Mouse (Mus musculus): Measurements from ENCODE around the gene Serpine1. TPM values are rescaled to one million over a fixed set of nuclear protein-coding genes. Genes with fewer than 3 reads are reported as not detected.
"Not testable (repeated sequence)": the region's sequence is repeated elsewhere in the genome, so short reads cannot be mapped to it uniquely, and the experiment has no call there.

The Serpine1 gene
- polyA plus RNA-seq (2012; rRNA removed): 0.99 and 1.2 TPM in 2 replicates

GRCm38 (mm10) chr5:137072079-137072960, at the start of gene Serpine1:
Gene Serpine1, minus strand, starts transcription at chr5:137072268.
- peak within 1 kb of the TSS; percentile 54; the same call in 1 of the 2 replicates for H3K27ac ChIP-seq (ENCODE audit: insufficient read depth, low read depth, low read length)

GRCm38 (mm10) chr5:137121280-137121679, 49.2 kb upstream of the Serpine1 start:
- peaks cover 5% of the 10 kb centered on the region; the same call in 1 of the 2 replicates for H3K4me1 ChIP-seq (ENCODE audit: control insufficient read depth, insufficient read depth, insufficient read length, low read length)
- no peaks in the 10 kb centered on the region for H3K36me3 ChIP-seq (ENCODE audit: control insufficient read depth, insufficient read depth, low read length)
- TF ChIP-seq POLR2A (IDR thresholded peaks at IDR 0.05; ENCODE audit: low read depth, low read length) (no peak), CTCF (IDR thresholded peaks at IDR 0.05; ENCODE audit: extremely low read depth, insufficient read length, insufficient replicate concordance, low read depth, low read length) (no peak)
- WGBS: 78% methylated on average over 4 of the region's 4 CpGs
- H3K27ac ChIP-seq (ENCODE audit: insufficient read depth, low read depth, low read length): no peak overlapping the region
- H3K27me3 ChIP-seq (ENCODE audit: control insufficient read depth, insufficient read depth, low read length): no peaks in the 10 kb centered on the region
- no peak overlapping the region for H3K4me3 ChIP-seq (ENCODE audit: low read depth, low read length)

More at GRCm38 (mm10) chr5:137072079-137072960, at the start of gene Serpine1:
- Histone ChIP-seq H3K27me3 (ENCODE audit: control insufficient read depth, insufficient read depth, low read length) (no peaks in the 10 kb centered on the region), H3K36me3 (ENCODE audit: control insufficient read depth, insufficient read depth, low read length) (no peaks in the 10 kb centered on the region), H3K4me1 (ENCODE audit: control insufficient read depth, insufficient read depth, insufficient read length, low read length) (peaks cover 20% of the 10 kb centered on the region), H3K4me3 (ENCODE audit: low read depth, low read length) (peak within 1 kb of the TSS; percentile 28)
- TF ChIP-seq CTCF (IDR thresholded peaks at IDR 0.05; ENCODE audit: extremely low read depth, insufficient read length, insufficient replicate concordance, low read depth, low read length) (no peak), POLR2A (IDR thresholded peaks at IDR 0.05; ENCODE audit: low read depth, low read length) (peak; percentile 63; the same call in 1 of the 2 replicates)
- 5% methylated on average over 23 of the region's 23 CpGs for WGBS

DNA sequence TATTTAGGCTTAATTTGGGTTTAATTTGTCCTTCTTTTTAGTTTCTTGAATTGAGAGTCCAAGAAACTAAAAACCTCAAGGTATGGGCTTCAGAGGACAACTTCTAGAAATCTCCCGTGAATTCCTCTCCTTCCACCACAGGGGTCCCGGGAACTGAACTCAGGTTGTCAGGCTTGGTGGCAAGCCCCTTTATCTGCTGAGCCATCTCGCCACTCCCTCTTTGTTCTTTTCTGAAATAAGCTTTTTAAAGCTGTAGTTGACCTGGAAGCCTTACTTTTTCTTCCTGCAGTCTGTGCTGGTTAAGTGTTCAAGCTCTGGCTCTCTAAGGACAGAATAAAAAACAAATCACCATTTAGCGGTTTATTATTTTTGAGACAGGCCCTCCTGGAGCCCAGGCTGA, 46.8 kb upstream of the Serpine1 start:
- no peaks in the 10 kb centered on the region for H3K27me3 ChIP-seq (ENCODE audit: control insufficient read depth, insufficient read depth, low read length)
- no peak overlapping the region for H3K27ac ChIP-seq (ENCODE audit: insufficient read depth, low read depth, low read length)
- H3K36me3 ChIP-seq (ENCODE audit: control insufficient read depth, insufficient read depth, low read length): peaks cover 9% of the 10 kb centered on the region
- H3K4me1 ChIP-seq (ENCODE audit: control insufficient read depth, insufficient read depth, insufficient read length, low read length): peaks cover 14% of the 10 kb centered on the region
- no peak overlapping the region for H3K4me3 ChIP-seq (ENCODE audit: low read depth, low read length)
- 87% methylated on average over 4 of the region's 4 CpGs for WGBS
- no peak for TF ChIP-seq POLR2A (IDR thresholded peaks at IDR 0.05; ENCODE audit: low read depth, low read length)
- no peak for TF ChIP-seq CTCF (IDR thresholded peaks at IDR 0.05; ENCODE audit: extremely low read depth, insufficient read length, insufficient replicate concordance, low read depth, low read length)

GRCm38 (mm10) chr5:137117994-137118393, 45.9 kb upstream of the Serpine1 start:
- Histone ChIP-seq H3K4me1 (ENCODE audit: control insufficient read depth, insufficient read depth, insufficient read length, low read length) (peaks cover 15% of the 10 kb centered on the region), H3K36me3 (ENCODE audit: control insufficient read depth, insufficient read depth, low read length) (peaks cover 17% of the 10 kb centered on the region)
- H3K27me3 ChIP-seq (ENCODE audit: control insufficient read depth, insufficient read depth, low read length); H3K27ac ChIP-seq (ENCODE audit: insufficient read depth, low read depth, low read length); H3K4me3 ChIP-seq (ENCODE audit: low read depth, low read length): not testable (repeated sequence)
- WGBS: 84% methylated on average over 3 of the region's 3 CpGs

DNA sequence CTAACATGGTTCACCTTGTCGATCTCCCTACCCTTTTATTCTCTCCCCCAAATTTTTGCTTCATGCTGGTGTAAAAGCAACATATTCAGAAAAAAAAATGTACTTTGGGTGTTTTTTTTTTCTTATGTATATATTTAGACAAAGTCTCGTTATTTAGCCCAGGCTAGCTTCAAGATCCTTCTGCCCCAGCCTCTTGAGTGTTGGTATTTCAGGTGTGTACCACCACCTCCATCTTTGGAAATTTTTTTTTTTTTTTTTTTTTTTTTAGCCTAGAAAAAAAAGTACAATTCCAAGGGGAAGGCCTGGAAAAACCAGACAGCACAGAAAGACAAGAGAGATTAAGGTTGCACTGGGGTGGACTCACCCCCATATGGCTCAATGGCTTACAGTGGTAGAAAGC, 44.9 kb upstream of the Serpine1 start:
- H3K27ac ChIP-seq (ENCODE audit: insufficient read depth, low read depth, low read length): 0 out of 2 replicates have a peak overlapping the region, but pooled peaks have one; percentile 74
- 88% methylated on average over 2 of the region's 2 CpGs for WGBS
- H3K4me3 ChIP-seq (ENCODE audit: low read depth, low read length): no peak overlapping the region
- peaks cover 25% of the 10 kb centered on the region for H3K36me3 ChIP-seq (ENCODE audit: control insufficient read depth, insufficient read depth, low read length)
- no peaks in the 10 kb centered on the region for H3K27me3 ChIP-seq (ENCODE audit: control insufficient read depth, insufficient read depth, low read length)
- TF ChIP-seq CTCF (IDR thresholded peaks at IDR 0.05; ENCODE audit: extremely low read depth, insufficient read length, insufficient replicate concordance, low read depth, low read length) (no peak), POLR2A (IDR thresholded peaks at IDR 0.05; ENCODE audit: low read depth, low read length) (no peak)
- H3K4me1 ChIP-seq (ENCODE audit: control insufficient read depth, insufficient read depth, insufficient read length, low read length): peaks cover 18% of the 10 kb centered on the region

GRCm38 (mm10) chr5:137115866-137116847, 44.1 kb upstream of the Serpine1 start, which contains the start of gene Trim56:
Gene Trim56, minus strand, starts transcription at chr5:137116209.
- H3K27ac ChIP-seq (ENCODE audit: insufficient read depth, low read depth, low read length): peak within 1 kb of the TSS; percentile 74
- no peaks in the 10 kb centered on the region for H3K27me3 ChIP-seq (ENCODE audit: control insufficient read depth, insufficient read depth, low read length)
- H3K4me1 ChIP-seq (ENCODE audit: control insufficient read depth, insufficient read depth, insufficient read length, low read length): peaks cover 18% of the 10 kb centered on the region
- peaks cover 25% of the 10 kb centered on the region for H3K36me3 ChIP-seq (ENCODE audit: control insufficient read depth, insufficient read depth, low read length)
- WGBS: 4% methylated on average over 29 of the region's 29 CpGs
- H3K4me3 ChIP-seq (ENCODE audit: low read depth, low read length): peak within 1 kb of the TSS; percentile 88
- no peak for TF ChIP-seq CTCF (IDR thresholded peaks at IDR 0.05; ENCODE audit: extremely low read depth, insufficient read length, insufficient replicate concordance, low read depth, low read length)
- peak; percentile 59; the same call in 1 of the 2 replicates for TF ChIP-seq POLR2A (IDR thresholded peaks at IDR 0.05; ENCODE audit: low read depth, low read length)

All from small intestine, adult 2 months (tissue).